Mouse (Mus musculus) testis, adult 2 months (tissue): Measurements from ENCODE around the gene Synpo2.

ENCODE experiments used
- CTCF ChIP-seq: fragments of 200-500 bp; IDR thresholded peaks from 2 replicates; pipeline ENCODE4 v1.5.1; 2012; ENCODE audit warnings: low read depth, mild to moderate bottlenecking, inconsistent platforms, low read length, moderate library complexity; ENCODE audit not compliant: control insufficient read depth, insufficient read depth, insufficient replicate concordance
- POLR2A ChIP-seq: fragments of 200-500 bp; IDR thresholded peaks from 2 replicates; pipeline ENCODE4 v1.6.1; 2012; ENCODE audit warnings: low read depth, mild to moderate bottlenecking, inconsistent platforms, low read length, moderate library complexity; ENCODE audit not compliant: control insufficient read depth

DNA sequence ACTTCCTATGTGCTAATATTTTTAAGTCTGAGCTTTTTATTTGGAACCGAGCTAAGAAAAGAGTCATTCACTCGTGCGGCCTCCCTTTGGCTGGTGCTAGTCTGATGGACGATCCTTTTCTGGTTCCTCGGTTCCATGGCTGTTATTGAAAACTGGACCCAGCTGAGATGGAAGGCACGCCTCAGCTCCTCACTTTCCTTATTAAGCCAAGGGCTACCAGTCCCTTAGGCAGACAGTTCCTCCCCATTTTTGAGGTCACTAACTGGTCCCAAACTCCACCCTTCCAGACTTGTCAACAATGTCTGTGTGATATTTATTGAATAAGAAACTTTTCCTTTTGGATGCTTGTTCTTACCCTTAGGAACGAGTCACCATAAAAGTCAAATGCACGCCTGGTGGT lies 112.1 kb downstream of the Synpo2 start:
- TF ChIP-seq CTCF (no peak), POLR2A (no peak)
